Mouse (Mus musculus) large intestine, adult 2 months (tissue): Measurements from ENCODE around the gene Oxsr1. TPM values are rescaled to one million over a fixed set of nuclear protein-coding genes. Genes with fewer than 3 reads are reported as not detected.
"Not testable (repeated sequence)": the region's sequence is repeated elsewhere in the genome, so short reads cannot be mapped to it uniquely, and the experiment has no call there.

ENCODE experiments used
- DNase-seq: peaks from one replicate; pipeline ENCODE4 v3.0.0-alpha.2; 2012; ENCODE audit warnings: low read depth, low spot score
- WGBS: fragments of 180-500 bp; shearing (Covaris S2); methylation state at CpG from one replicate; pipeline ENCODE4 v1.1.7; 2018; 5-methylcytosine and 5-hydroxymethylcytosine counted together
- polyA plus RNA-seq: library from polyadenylated mRNA; depleted of rRNA; stranded (reverse); fragments of >200 nt; gene quantifications from 2 replicates; pipeline ENCODE4 v1.2.3, GENCODE M21; 2012

Oxsr1 gene
- polyA plus RNA-seq, 1 experiment, result 14.2 TPM

DNA sequence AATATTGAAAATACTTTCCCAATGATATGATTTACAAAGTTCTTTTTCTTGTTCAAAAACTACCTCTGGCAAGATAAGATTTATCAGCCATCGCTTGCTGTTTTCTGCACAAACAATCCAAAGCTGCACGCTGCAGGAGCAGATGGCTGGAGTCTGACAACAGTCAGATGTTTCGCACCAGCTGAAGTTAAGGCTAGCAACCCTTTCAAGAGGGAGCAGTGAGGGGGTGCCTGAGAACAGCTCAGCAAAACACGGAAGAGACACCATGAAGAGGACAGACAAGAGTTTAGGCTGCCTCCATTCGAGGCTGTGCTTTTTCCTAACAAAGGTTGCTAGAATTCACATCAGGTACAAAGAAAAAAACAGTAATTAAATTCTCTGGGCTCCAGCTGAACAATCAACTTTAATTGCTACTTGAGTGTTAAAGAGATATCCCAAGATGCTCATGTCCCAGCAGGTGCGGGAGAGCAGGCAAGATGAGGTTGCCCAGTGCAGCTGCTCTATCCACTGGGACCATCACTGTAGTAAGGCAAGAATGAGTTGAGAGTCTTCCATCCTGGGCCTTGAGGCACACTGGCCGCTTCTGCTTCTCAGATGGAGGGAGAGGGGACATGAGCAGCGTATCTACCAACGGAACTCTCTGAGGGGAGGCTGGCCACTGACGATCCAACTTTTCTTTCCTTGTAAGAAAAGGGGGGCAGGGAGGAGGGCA, 81.8 kb downstream of the Oxsr1 start:
- WGBS, result 49% methylated on average over 10 of the region's 10 CpGs
- DNase-seq, result no peak

DNA sequence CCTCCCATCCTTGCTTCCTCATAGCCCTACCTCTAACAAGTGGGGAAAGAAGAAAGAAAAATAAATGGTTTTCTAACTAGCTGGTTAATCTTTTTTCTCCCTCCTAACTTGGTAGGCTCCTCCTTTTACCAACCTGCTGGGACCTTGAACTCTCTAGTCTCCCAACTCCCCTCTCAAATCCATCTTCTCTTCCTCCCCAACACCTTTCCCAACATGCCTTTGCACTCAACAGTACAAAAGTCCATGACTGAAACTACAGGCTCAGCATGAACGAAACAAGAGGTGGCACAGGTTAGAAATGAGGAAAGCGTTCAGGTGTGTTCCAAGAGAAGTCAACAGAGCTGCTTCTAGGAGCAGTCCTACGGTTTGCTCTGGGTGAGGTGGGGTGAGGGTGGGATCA, 83.0 kb downstream of the Oxsr1 start:
- DNase-seq, result no peak
- 76% methylated on average over 3 of the region's 3 CpGs for WGBS

DNA sequence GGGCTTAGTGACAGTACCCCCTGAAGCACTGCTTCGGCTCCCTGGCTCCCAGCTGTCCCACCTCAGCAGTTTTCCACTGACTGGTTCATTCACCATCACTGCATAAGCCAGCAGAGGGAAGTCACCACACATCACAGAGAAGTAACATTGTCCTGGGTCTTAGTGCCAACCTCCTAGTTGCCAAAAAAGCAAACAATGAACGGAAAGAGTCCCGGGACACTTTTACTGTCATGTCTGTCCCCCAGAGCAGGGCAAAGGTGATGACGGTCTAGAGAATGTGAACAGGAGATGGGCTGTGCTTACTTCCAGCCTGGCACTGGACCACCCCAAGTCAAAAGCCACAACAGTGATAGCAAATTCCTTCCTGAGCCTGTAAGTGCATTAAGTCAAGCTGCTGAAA, 83.4 kb downstream of the Oxsr1 start:
- WGBS, result 76% methylated on average over 4 of the region's 4 CpGs
- DNase-seq, result no peak

DNA sequence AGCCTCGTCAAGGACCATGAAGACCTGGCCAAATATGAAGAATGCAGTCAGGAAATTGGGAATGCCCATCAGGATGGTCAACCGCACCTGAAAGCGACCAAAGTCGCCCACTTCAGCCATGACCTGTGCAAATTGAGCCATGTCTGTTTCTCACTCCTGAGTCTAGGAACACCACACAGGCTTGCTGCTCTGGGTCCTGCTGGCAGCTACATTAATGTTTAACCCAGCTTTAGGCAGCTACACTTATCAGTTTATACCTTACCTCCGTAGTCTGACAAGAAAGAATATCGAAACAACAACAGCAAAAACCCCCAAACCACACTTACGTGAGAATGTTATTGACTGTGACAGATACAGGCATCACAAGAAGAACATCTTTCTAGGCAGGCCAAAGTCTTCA, 90.7 kb downstream of the Oxsr1 start:
- no peak for DNase-seq
- WGBS, result 57% methylated on average over 7 of the region's 7 CpGs

DNA sequence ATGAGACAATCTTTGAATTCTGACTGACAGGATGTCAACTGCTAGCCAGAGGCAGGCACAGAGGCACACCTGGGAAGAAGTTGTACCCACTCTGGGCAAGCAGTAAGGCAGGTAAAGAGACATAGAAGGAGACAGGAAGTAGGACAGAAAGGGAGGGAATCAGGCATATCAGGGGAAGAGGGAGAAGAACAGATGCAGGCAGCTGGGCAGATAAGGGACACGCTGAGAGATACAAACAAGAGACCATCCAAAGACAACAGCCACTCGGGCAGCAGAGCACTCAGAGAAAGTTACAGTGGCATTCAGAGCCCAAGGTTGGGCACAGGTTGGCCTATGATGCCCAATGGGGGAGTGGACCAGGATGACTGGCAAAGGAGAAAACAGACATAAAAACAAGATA, 91.4 kb downstream of the Oxsr1 start:
- WGBS, result 71% methylated on average over 2 of the region's 2 CpGs
- no peak for DNase-seq

DNA sequence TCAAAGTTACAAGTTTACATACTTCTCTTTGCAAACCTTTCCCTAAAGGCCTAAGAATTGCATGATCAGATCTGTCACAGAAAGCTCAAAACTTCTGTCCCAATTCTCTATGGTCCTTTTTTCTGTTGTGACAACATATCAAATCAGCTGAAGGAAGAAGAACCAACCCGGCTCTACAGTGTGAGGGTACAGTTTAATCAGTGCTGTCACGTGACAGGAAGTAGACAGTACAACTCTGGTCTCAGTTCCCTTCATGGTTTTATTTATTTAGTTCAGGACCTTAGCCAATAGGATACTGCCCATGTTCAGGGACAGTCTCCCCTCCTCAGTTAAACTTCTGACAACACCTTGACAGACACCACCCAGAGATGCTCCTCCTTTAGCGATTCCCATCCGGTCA, 102.0 kb downstream of the Oxsr1 start:
- no peak for DNase-seq
- WGBS, result 73% methylated on average over 4 of the region's 4 CpGs

DNA sequence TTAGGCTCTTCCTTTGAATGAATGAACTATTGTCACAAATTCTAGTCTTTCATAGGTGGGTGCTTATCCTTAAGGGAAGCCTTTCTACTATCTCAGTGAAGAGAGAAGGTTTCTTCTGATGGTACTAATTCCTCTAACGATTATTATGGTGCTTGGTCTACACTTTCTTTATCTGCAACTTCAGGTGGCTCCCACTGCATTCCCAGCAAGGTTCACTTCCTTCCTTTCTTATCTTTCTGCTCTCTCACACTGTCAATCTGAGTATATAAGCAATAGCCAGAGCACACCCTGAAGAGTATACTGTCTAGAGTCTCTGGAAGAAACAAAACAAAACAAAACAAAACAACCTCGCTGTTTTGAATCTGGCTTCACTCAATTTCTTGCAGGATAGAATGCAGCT, 102.6 kb downstream of the Oxsr1 start:
- WGBS, result 79% methylated on average over 2 of the region's 2 CpGs
- no peak for DNase-seq

DNA sequence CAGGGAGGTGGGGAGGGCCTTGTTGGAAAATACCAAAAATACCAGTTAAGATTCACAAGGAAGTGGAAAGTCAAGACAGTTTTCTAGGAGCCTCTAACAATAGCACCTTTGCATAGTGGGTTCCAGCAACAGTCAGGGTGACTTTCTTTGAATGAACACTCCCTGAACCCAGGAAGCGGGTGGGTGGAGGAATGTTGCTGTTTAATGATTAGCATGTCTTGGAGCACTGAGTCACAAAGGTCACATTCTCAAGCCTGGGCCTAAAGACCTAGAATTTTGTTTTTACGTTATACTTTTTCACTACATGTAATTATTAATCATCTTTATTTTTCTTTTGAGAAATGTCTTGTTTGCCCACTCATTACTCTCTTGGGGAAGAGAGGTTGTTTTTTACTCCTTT, 106.9 kb downstream of the Oxsr1 start:
- not testable (repeated sequence) for DNase-seq
- 77% methylated on average over 2 of the region's 2 CpGs for WGBS

DNA sequence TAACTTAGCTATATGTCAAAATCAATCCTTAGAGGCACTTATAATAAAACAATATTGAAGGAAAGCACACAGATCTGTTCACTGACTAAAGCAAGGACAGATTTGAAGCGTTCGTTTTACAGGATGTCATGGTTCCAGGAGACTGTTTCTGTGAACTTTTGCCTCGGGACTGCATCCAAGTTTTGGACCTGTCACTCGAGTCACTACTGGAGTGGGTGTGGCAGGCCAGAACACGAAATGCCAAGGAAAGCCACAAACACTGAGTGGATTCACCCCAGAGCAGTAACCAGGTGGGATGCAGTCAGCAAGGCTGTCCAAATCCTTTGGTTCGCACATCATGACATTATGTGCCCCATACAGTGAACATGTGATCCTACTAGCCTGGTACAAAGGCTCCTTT, 107.6 kb downstream of the Oxsr1 start:
- WGBS, result 75% methylated on average over 6 of the region's 6 CpGs
- DNase-seq, result no peak

DNA sequence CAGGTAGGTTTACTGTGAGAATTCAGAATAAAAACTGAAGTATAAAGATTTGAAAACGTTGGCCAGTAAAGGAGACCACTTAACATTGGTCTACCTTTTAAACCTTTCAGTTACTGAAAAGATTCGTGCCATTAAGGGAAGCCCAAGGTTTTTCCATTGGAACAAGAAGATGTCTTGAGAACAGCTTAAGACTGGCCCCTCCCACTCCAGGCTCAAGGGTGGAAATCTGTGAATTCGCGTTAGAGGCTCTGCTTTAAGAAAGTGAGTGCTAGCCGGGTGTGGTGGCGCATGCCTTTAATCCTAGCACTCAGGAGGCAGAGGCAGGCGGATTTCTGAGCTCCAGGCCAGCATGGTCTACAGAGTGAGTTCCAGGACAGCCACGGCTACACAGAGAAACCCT, 109.2 kb downstream of the Oxsr1 start:
- 76% methylated on average over 8 of the region's 8 CpGs for WGBS
- DNase-seq, result no peak

DNA sequence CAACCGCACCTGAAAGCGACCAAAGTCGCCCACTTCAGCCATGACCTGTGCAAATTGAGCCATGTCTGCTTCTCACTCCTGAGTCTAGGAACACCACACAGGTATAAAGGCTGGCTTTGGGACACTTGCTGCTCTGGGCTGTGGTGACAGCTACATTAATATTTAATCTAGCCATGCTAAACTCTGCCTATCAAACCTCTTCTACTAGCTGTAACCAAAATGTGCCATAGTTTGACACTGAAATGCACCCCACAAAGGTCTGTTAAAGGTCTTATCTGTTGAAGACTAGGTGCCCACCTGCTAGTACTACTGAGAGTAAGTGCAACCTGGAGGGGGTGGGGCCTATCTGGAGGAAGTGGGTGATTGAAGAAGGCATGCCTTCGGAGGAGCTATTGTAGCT, 113.2 kb downstream of the Oxsr1 start, which contains the start of gene Slc22a13:
TSS of gene Slc22a13 (minus strand) at position 101 of the 400 bp plus-strand sequence.
- 96% methylated on average over 4 of the region's 4 CpGs for WGBS
- DNase-seq, result no peak

DNA sequence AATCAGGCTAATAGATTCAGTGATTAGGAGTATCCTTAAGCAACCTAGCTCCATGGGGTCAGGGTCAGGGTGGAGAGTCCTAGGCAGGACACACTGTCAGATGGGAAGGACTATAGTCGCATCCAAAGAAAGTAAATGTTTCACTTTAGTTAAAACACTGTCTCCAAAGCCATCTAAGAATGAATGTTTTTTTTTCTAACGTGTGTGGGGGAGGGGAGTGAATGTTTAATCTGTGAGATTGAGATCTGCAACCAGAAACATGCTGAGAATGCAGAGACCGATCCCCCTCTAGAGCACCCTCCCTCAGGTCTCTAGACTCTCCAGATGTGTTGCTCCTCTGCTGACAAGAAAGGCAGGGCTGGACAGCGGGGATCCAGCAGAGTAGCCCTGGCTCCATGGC, 115.1 kb downstream of the Oxsr1 start:
- no peak for DNase-seq
- WGBS, result 51% methylated on average over 4 of the region's 4 CpGs

DNA sequence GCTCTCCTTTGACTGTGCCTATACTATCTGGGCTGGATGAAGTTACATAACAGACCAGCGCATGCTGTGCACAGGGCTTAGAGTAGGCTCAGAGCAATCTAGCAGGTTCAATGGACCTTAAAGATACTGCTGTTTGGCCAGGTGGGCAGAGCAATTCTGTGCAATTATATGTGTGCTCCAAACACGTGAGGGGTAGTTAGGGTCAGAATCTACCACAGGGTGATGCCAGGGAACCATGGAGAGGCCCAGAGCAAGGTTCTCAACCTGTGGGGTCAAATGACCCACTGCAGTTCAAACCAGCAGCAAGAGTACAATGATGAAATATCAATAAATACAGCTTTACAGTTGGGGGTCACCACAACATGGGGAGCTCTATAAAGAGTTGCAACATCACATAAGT, 115.6 kb downstream of the Oxsr1 start:
- DNase-seq, result no peak
- 68% methylated on average over 2 of the region's 2 CpGs for WGBS

DNA sequence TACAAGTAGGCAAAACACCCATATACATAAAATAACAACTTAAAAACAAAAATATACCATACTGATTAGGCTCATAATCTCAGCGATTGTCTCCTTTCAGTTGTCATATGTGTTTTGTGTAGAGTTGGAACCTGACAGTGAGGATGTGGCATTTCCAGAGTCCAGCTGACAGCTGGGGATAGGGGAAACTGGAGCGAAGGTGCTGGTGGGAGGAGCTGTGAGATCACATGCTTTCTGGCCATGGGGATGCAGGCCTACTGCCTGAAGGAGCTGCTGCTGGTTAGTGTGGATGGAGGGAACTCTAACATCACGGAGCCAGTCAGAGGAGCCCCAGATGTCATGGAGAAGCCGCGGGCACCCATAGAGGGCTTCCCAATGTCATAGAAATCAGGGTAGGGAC, 116.5 kb downstream of the Oxsr1 start:
- no peak for DNase-seq
- WGBS, result 85% methylated on average over 5 of the region's 5 CpGs

DNA sequence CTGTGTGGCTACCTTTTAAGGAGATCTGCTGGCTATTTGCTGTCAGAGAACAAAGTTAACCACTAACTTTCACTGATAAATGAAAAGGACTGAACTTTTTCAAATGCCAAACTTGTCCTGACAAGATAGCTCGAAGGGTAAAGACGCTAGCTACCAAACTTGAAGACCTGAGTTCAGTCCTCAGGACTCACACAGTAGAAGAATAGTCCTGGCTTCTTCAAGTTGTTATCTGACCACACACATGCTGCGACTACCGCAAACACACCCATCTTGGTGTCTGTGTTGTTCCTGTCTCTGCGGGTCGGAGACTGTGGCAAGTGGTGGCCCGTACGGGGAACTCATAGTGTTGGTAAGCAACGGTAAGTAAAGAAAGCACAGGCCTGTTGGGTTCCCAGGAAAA, 118.6 kb downstream of the Oxsr1 start:
- DNase-seq, result no peak
- 98% methylated on average over 9 of the region's 9 CpGs for WGBS

DNA sequence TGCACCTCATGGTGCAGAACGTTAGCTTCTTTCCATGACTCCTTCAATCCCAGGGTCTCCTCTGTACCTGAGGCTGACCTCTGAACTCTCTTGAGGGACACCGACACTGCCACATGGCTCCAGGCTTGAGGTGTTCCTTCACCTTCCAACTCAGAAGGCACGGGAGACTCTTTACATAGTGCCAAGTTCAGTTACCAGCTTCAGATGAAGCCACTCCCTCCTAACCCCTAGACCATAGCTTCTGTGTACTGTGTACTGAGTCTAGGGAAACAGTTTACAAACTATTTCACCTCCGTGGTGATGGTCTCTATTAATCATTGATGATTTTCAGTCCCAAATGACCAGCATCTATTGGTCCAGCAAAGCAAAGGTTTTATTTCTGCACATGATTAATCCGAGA, 120.6 kb downstream of the Oxsr1 start:
- WGBS, result 77% methylated on average over 5 of the region's 5 CpGs
- no peak for DNase-seq

DNA sequence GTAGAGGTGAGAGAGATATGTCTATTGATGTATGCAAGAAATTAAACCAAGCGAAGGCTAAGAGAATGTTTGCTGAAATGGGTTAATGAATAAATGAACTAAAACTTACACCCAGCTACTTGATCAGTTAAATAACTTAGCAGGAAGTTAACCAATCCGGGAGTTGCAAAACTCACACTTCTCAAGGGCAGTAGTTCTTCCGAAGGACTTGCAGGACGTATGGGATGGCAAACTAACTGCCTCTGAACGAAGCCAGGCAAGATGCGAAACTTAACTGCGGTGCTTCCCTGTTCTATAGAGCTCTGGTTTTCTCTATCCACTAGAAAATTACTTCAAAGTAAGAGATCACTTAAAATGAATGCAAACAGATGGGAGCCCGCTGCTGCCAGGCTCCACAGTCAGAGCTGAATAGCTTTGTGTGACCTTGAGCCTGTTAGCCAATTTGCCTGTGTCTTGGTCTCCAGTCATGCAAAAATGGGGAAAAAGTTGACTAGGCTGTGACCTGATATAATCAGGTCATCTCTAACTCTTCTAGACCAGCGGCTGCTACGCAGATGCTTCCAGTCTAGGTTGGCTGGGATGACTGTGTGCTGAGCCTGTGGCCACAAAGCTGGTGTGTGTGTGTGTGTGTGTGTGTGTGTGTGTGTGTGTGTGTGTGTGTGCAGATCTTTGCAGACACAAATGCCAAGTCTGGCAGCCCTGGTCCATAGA, 122.9 kb downstream of the Oxsr1 start:
- 67% methylated on average over 10 of the region's 10 CpGs for WGBS
- no peak for DNase-seq

DNA sequence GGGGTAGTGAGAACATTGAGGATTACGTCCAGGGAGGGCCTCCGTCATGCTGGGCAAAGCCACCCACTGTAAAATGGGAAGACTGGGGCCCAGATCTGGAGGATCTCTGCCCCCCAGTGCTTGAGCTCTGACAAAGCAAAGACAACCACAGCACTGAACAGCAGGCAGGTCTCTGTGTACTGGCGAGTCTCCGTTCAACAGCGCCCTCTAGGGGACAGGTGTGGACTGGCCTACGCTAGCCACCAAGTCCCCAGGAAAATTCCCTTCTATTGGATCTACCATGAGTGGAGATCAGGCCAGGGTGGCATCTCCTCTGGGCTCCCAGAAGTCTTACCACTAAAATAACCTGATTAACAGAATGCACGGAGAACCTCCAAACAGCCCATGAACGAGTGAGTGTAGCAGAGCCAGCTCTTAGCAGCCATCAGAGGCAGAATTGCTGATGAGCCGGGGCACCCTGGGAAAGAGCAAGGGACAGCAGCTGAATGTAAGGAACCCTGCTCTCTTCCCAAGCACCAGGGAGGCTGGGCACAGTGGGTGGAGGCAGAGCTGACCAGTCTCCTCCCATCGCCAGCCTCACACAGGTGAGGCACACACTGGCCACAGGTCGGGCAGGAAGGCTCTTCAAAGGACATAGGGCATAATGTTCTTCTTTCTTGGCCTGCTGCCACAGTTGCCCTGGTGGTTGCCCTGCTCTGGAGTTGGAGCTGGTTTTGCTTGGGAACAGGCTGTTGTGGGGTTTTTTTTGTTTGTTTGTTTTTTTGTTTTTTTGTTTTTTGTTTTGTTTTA, 129.8 kb downstream of the Oxsr1 start:
- peak; percentile 52 for DNase-seq

More for the DNA sequence above, 129.8 kb downstream of the Oxsr1 start:
- WGBS, result 23% methylated on average over 11 of the region's 11 CpGs
